Mouse (Mus musculus) MEL (cell line): Measurements from ENCODE around the gene Sdccag8.

Experiments used
- CTCF ChIP-seq, 3 experiments: IDR thresholded peaks in 2 of 3; conservative IDR thresholded peaks in 1 of 3; 2 replicates each; pipeline ENCODE4 v1.5.1; 2011 to 2012; ENCODE audit warnings: low read length in 3 of 3, low read depth in 2 of 3, mild to moderate bottlenecking in 2 of 3, improper control_type of control experiment in 1 of 3, inconsistent platforms in 1 of 3, mixed read lengths in 1 of 3, moderate library complexity in 1 of 3; ENCODE audit not compliant: control insufficient read depth in 1 of 3, insufficient read depth in 1 of 3, poor library complexity in 1 of 3, severe bottlenecking in 1 of 3
- EP300 ChIP-seq, 2 experiments: IDR thresholded peaks; 2 replicates each; pipeline ENCODE4 v1.6.1; 2011; ENCODE audit warnings: improper control_type of control experiment in 2 of 2, low read length in 2 of 2, low read depth in 1 of 2, mild to moderate bottlenecking in 1 of 2
- POLR2A ChIP-seq, 2 experiments: IDR thresholded peaks; 2 replicates each; pipeline ENCODE4 v1.6.1; 2011 to 2012; ENCODE audit warnings: low read length in 2 of 2, mild to moderate bottlenecking in 2 of 2, control low read depth in 1 of 2, improper control_type of control experiment in 1 of 2, low read depth in 1 of 2, moderate library complexity in 1 of 2; ENCODE audit not compliant: control insufficient read depth in 1 of 2, insufficient read depth in 1 of 2, poor library complexity in 1 of 2
- RCOR1 ChIP-seq: IDR thresholded peaks from 2 replicates; pipeline ENCODE4 v1.6.1; 2012; ENCODE audit warnings: low read depth, mild to moderate bottlenecking, inconsistent platforms, low read length, improper control_type of control experiment
- UBTF ChIP-seq: IDR thresholded peaks from 2 replicates; pipeline ENCODE4 v1.6.1; 2012; ENCODE audit warnings: low read depth, mild to moderate bottlenecking, inconsistent platforms, low read length, improper control_type of control experiment, moderate library complexity, borderline replicate concordance; ENCODE audit not compliant: insufficient read depth

DNA sequence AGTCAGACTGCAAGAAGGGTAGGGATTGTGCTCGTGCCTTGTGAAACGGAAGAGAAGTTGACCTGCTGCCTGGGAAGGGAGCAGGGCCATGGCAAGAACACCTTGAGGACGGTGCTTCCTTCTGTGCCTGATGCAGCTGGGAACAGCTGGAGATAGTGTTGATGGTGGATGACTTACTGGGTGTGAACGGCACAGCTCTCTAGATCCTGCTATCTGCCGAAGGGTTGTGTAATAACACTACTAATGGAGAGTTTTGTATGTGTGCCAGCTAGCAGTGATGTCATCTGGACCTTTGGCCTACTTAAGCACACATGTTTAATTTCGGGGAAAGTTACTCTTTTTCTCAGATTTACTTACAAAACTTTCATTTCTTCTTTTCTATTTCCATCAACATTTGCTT is 4.3 kb downstream of the Sdccag8 start:
- no peak for TF ChIP-seq EP300 (IDR thresholded peaks at IDR 0.05; ENCODE audit: low read depth in 1 of 2, low read length in 2 of 2)
- TF ChIP-seq UBTF = no peak
- TF ChIP-seq CTCF (IDR thresholded peaks at IDR 0.05 in 2 of 3, conservative IDR thresholded peaks at IDR 0.05 in 1 of 3; ENCODE audit: control insufficient read depth in 1 of 3, insufficient read depth in 1 of 3, low read depth in 2 of 3, low read length in 3 of 3, poor library complexity in 1 of 3, severe bottlenecking in 1 of 3) = no peak
- no peak for TF ChIP-seq RCOR1
- TF ChIP-seq POLR2A (IDR thresholded peaks at IDR 0.05; ENCODE audit: control insufficient read depth in 1 of 2, insufficient read depth in 1 of 2, low read depth in 1 of 2, low read length in 2 of 2, poor library complexity in 1 of 2) = no peak
